Mouse (Mus musculus) kidney, embryonic 14.5 days (tissue): ENCODE data around the gene Iqsec2. TPM values are rescaled to one million over a fixed set of nuclear protein-coding genes. Genes with fewer than 3 reads are reported as not detected.

Experiments used
- polyA plus RNA-seq: library from polyadenylated mRNA; unstranded; fragments of >200 nt; fragmentation: Nextera tagmentation; extraction: Ambion mirVana; gene quantifications from 2 replicates; pipeline ENCODE4 v1.2.1, GENCODE M21; 2014

Iqsec2 gene
- polyA plus RNA-seq, 1 experiment from 2014 or later, result 4.0 TPM

Other genes with a start within 250 kb of the Iqsec2 start
- gene Hsd17b10, start 142.4 kb upstream of the Iqsec2 start, polyA plus RNA-seq, result 231 and 241 TPM in 2 replicates
- 4.3 and 4.8 TPM in 2 replicates for gene Ribc1, start 128.0 kb upstream of the Iqsec2 start, polyA plus RNA-seq
- 64.5 and 115 TPM in 2 replicates for gene Smc1a, start 127.8 kb upstream of the Iqsec2 start, polyA plus RNA-seq
- gene Kdm5c, start 88.8 kb downstream of the Iqsec2 start, polyA plus RNA-seq, result 39.4 and 42.5 TPM in 2 replicates
- 20.5 and 22.0 TPM in 2 replicates for gene Kantr, start 183.2 kb downstream of the Iqsec2 start, polyA plus RNA-seq
- 19.5 and 25.2 TPM in 2 replicates for gene Tspyl2, start 198.2 kb downstream of the Iqsec2 start, polyA plus RNA-seq
- gene Gpr173, start 224.4 kb downstream of the Iqsec2 start, polyA plus RNA-seq, result 4.1 and 5.7 TPM in 2 replicates